Mouse (Mus musculus): ENCODE results near the gene Txnrd1. TPM values are rescaled to one million over a fixed set of nuclear protein-coding genes. Genes with fewer than 3 reads are reported as not detected.

Txnrd1 gene
- 50.0 TPM for polyA plus RNA-seq (2017; shearing (Covaris generic))

DNA sequence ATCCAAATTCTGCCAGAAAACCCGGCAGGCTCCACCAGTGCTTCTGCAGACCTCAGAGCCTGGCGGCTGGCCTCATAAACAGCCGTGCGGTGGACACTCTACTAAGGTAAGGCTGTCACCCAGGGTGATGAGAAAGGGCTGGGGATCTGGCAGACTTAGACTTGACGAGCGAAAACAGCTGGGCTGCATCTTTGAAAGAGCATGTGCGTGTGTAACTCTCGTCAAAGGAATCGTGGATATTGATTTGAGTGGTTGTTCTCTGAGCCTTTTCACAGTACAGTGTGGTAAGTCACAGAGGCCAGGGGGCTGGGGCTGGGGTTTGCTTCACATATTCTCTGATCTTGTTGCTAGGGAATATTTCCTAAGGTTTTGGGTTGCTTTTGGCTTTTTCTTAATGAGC lies at the start of gene Txnrd1:
Txnrd1 (plus strand) TSS at position 26 of the 400 bp plus-strand sequence.

DNA sequence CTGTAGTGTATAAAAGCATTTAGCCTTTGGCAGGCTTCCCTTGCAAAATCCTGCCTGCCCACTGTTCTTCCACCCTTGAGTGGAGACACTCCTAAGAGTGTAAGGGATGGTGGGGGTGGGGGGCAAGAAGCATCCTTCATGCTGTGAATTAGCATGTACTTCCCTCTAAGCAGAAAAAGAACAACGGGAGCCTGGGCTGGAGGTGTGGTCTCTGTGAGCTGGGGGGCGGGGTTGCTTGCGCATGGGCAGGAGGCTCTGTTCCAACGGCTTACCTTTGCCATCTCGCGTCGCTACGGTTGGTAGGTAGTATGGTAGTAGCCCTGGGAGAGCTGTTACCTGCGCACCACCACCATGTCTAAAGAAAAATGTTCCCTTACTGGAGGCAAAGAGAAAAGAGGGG lies 32.6 kb downstream of the Txnrd1 start, which contains the start of gene Eid3:
Eid3 (plus strand) TSS at position 271 of the 400 bp plus-strand sequence.

Other genes with a start within 250 kb of the Txnrd1 start
- 13.6 TPM for gene 1190007I07Rik, start 210.7 kb upstream of the Txnrd1 start, polyA plus RNA-seq (2017; shearing (Covaris generic))
- gene Tdg, start 204.1 kb upstream of the Txnrd1 start, polyA plus RNA-seq (2017; shearing (Covaris generic)), result 87.8 TPM
- gene Glt8d2, start 143.3 kb upstream of the Txnrd1 start, polyA plus RNA-seq (2017; shearing (Covaris generic)), result 1.4 TPM
- gene Hcfc2, start 137.8 kb upstream of the Txnrd1 start, polyA plus RNA-seq (2017; shearing (Covaris generic)), result 37.5 TPM
- 63.5 TPM for gene Nfyb, start 69.8 kb upstream of the Txnrd1 start, polyA plus RNA-seq (2017; shearing (Covaris generic))
- gene Eid3, start 32.7 kb downstream of the Txnrd1 start, polyA plus RNA-seq (2017; shearing (Covaris generic)), result 0.26 TPM
- gene Chst11, start 151.5 kb downstream of the Txnrd1 start, polyA plus RNA-seq (2017; shearing (Covaris generic)), result not detected

Measured in naive thymus-derived CD4-positive, alpha-beta T cell, adult 5 months (primary cell).